ENCODE assay signal across 8 mouse cellular contexts in the genomic region with DNA sequence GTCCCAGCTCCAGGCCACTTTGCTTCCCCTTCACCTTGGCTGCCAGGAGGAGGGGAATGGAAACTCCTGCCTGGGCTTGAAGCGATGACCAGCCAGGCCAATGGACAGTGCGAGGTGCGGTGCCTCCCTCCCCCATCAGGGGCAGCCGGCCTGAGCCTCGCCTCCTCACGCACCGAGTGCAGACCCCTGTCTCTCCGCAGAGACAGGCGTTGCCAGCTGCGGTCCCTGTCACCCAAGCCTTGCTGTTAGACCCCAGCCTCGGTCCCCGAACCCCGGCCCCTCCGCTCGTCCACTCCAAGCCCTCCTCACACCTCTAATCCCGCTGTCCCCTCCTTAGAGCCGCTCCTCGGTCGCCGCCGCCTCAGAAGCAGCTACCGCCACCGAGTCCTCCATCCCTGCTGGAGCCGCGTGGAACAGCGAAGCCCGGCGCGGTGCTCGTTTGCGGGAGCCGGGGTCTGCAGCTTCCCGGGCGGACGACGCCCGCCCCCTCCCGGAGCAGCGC. TPM values are rescaled to one million over a fixed set of nuclear protein-coding genes. Genes with fewer than 3 reads are reported as not detected.
A peak's percentile ranks its signal among the peaks of the same experiment; 100 is the strongest.
DNase-seq lines count a peak whose midpoint lies in the region; ATAC-seq and TF ChIP-seq lines count a peak whose summit lies in the region.

No protein-coding gene starts in this region.

- under 1% methylated on average over 35 of the region's 39 CpGs for WGBS in intestine, postnatal 0 days
- under 1% methylated on average over 36 of the region's 39 CpGs for WGBS in liver, embryonic 12.5 days (ENCODE audit: insufficient replicate concordance)

- no peak for TF ChIP-seq EP300 in ES-Bruce4 (IDR thresholded peaks at IDR 0.05; ENCODE audit: insufficient read depth, low read depth, low read length)

- no peaks in the 10 kb centered on the region for H3K36me3 ChIP-seq in ES-Bruce4 (ENCODE audit: control insufficient read depth, insufficient read depth, low read length, poor library complexity, severe bottlenecking)
- 0 out of 2 replicates have a peak, but pooled peaks cover 10% of the 10 kb centered on the region for H3K36me3 ChIP-seq in intestine, postnatal 0 days (ENCODE audit: control insufficient read depth, insufficient read depth)
- 0 out of 2 replicates have a peak, but pooled peaks cover 6% of the 10 kb centered on the region for H3K36me3 ChIP-seq in liver, embryonic 12.5 days

- H3K9ac ChIP-seq in ES-Bruce4 (ENCODE audit: low read depth, poor library complexity, severe bottlenecking), result peak overlapping the region; percentile 86
- H3K9ac ChIP-seq in intestine, postnatal 0 days (ENCODE audit: low read depth, low read length), result peak overlapping the region; percentile 78
- H3K9ac ChIP-seq in liver, embryonic 12.5 days, result peak overlapping the region; percentile 80

- H3K27ac ChIP-seq in ES-Bruce4 (ENCODE audit: insufficient read depth, low read length), result no peak overlapping the region
- H3K27ac ChIP-seq in intestine, postnatal 0 days (ENCODE audit: low read depth, low read length), result peak overlapping the region; percentile 76
- 0 out of 2 replicates have a peak overlapping the region, but pooled peaks have one; percentile 41 for H3K27ac ChIP-seq in liver, embryonic 12.5 days

- no peak for TF ChIP-seq CTCF in ES-Bruce4 (IDR thresholded peaks at IDR 0.05; ENCODE audit: low read depth, low read length)
- TF ChIP-seq CTCF in intestine, postnatal 0 days (IDR thresholded peaks at IDR 0.05; ENCODE audit: low read depth), result peak; percentile 43

- peak overlapping the region; percentile 90 for H3K4me2 ChIP-seq in intestine, postnatal 0 days (replicated peaks; ENCODE audit: low read depth)
- peak overlapping the region; percentile 98 for H3K4me2 ChIP-seq in liver, embryonic 12.5 days

- H3K27me3 ChIP-seq in ES-Bruce4 (ENCODE audit: control insufficient read depth, insufficient read depth, low read length, poor library complexity, severe bottlenecking), result no peaks in the 10 kb centered on the region
- no peaks in the 10 kb centered on the region for H3K27me3 ChIP-seq in intestine, postnatal 0 days (replicated peaks; ENCODE audit: control insufficient read depth, insufficient read depth, low read length)
- no peaks in the 10 kb centered on the region for H3K27me3 ChIP-seq in liver, embryonic 12.5 days (replicated peaks)

- ATAC-seq in intestine, postnatal 0 days, result peak; percentile 50
- peak; percentile 18 for ATAC-seq in liver, embryonic 12.5 days
- 0 out of 2 replicates have a peak, but pooled peaks have one; percentile 10 for ATAC-seq in monocyte, adult 5-6 weeks (replicated peaks; ENCODE audit: insufficient number of reproducible peaks, low FRiP score, low TSS enrichment, poor library complexity, severe bottlenecking)

- no peaks in the 10 kb centered on the region for H3K9me3 ChIP-seq in ES-Bruce4 (replicated peaks; ENCODE audit: control insufficient read depth, insufficient read depth, low read length, poor library complexity, severe bottlenecking)
- H3K9me3 ChIP-seq in intestine, postnatal 0 days (ENCODE audit: control insufficient read depth), result no peaks in the 10 kb centered on the region
- H3K9me3 ChIP-seq in liver, embryonic 12.5 days (replicated peaks), result no peaks in the 10 kb centered on the region

- no peaks in the 10 kb centered on the region for H3K4me1 ChIP-seq in ES-Bruce4 (ENCODE audit: control insufficient read depth, insufficient read depth, low read length)
- 0 out of 2 replicates have a peak, but pooled peaks cover 3% of the 10 kb centered on the region for H3K4me1 ChIP-seq in intestine, postnatal 0 days (replicated peaks; ENCODE audit: control insufficient read depth, insufficient read depth, low read length)
- H3K4me1 ChIP-seq in liver, embryonic 12.5 days, result peaks cover 27% of the 10 kb centered on the region

- H3K4me3 ChIP-seq in ES-Bruce4 (ENCODE audit: low read depth, low read length), result peak overlapping the region; percentile 91
- H3K4me3 ChIP-seq in intestine, postnatal 0 days (ENCODE audit: low read depth, low read length), result peak overlapping the region; percentile 79
- H3K4me3 ChIP-seq in liver, embryonic 12.5 days, result peak overlapping the region; percentile 75

- DNase-seq in 3134 (ENCODE audit: extremely low read depth, insufficient read length, low spot score), result peak; percentile 75
- peak; percentile 78 to 81 for DNase-seq in cerebellum, postnatal 14 days
- peak; percentile 56 for DNase-seq in gastrocnemius, postnatal 25 days
- no peak for DNase-seq in right cerebral cortex, postnatal 10 days (ENCODE audit: low spot score in 2 of 2)

- TF ChIP-seq POLR2A in ES-Bruce4 (IDR thresholded peaks at IDR 0.05; ENCODE audit: insufficient read depth, low read length), result no peak

RNA-seq across cellular contexts. Expression of a gene that starts 55.7 kb away (rescaled TPM):
- polyA plus RNA-seq in ES-Bruce4 (2011; ENCODE audit: insufficient read depth, insufficient read length, low read depth, missing spikeins), result 24.0 and 29.1 TPM in 2 replicates
- 10 to 100 TPM; 11.0 to 14.3 TPM for total RNA-seq in gastrocnemius, postnatal 25 days (2021)
- 3.1 and 3.7 TPM in 2 replicates for polyA plus RNA-seq in intestine, postnatal 0 days (2015; fragmentation: Nextera tagmentation; extraction: Ambion mirVana)
- polyA plus RNA-seq in liver, embryonic 12.5 days (2016; fragmentation: Nextera tagmentation; extraction: Ambion mirVana), result 2.9 and 3.4 TPM in 2 replicates
- total RNA-seq in monocyte, adult 5-6 weeks (2017), result 1.6 to 12.2 TPM (median 6.2 TPM) in 3 replicates

Comparison
In these comparisons a context has a peak if more than half of its experiments do, and no peak if none do; other contexts are left out.
1. DNase-seq: peak in 3134 (single experiment), cerebellum, postnatal 14 days (2 of 2) and gastrocnemius, postnatal 25 days (single experiment); none in right cerebral cortex, postnatal 10 days (0 of 2).
2. Peak in every context shown above with its lines, with median percentiles within 50 percentile points of each other: H3K4me3 ChIP-seq, H3K9ac ChIP-seq and ATAC-seq.